In the genomic region with DNA sequence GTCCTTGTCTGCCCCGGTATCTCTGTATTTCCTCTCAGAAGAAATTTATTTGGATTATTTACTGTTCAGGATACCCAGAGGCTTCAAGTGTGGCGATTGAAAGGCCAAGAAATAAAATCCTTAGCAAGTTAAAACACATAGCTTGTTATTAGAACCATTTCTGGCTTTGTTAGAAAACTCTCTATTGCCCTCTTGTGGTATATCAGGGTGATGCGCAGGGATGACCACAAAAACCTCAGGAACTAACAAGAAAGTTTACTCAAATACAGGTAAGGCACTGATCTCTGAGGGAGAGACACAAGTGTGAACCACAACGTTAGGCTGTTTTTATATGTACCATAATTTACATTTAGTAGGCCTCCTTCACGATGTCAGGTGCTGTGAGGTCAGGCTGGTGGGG, we compare ENCODE assay signal across 9 mouse cellular contexts.
A peak's percentile ranks its signal among the peaks of the same experiment; 100 is the strongest.
DNase-seq lines count a peak whose midpoint lies in the region; ATAC-seq and TF ChIP-seq lines count a peak whose summit lies in the region.
"Had no signal": no experiment of that assay in that cellular context is flagged by ENCODE, and none has a peak within 500 bp of the region (broad histone marks: within the 10 kb centered on the region; RNA-seq: fewer than 3 reads in every experiment).

No protein-coding gene starts in this region.

- TF ChIP-seq POLR2A in cerebellum, adult 2 months (IDR thresholded peaks at IDR 0.05; ENCODE audit: borderline replicate concordance, insufficient read depth, low read length): no peak

- no peak overlapping the region for H3K27ac ChIP-seq in kidney, embryonic 14.5 days (ENCODE audit: low read depth, low read length)
- no peak overlapping the region for H3K27ac ChIP-seq in cerebellum, adult 2 months (ENCODE audit: insufficient read depth, low read length)

- H3K4me2 ChIP-seq in kidney, embryonic 14.5 days (replicated peaks; ENCODE audit: low read depth, low read length): no peak overlapping the region

- no peak for ATAC-seq in kidney, embryonic 14.5 days (ENCODE audit: low FRiP score, low TSS enrichment)
- ATAC-seq in G1E (ENCODE audit: extremely low read depth, insufficient number of reproducible peaks, low FRiP score, poor library complexity, severe bottlenecking): no peak

- H3K36me3 ChIP-seq in kidney, embryonic 14.5 days (ENCODE audit: control insufficient read depth, insufficient read depth, low read length): no peaks in the 10 kb centered on the region
- H3K36me3 ChIP-seq in G1E (replicated peaks): no peaks in the 10 kb centered on the region

- WGBS in kidney, embryonic 14.5 days: 7% methylated on average over 5 of the region's 5 CpGs
- WGBS in cerebellum, adult 2 months: 11% methylated on average over 5 of the region's 5 CpGs

- 0 out of 2 replicates have a peak, but pooled peaks have one; percentile 2 for TF ChIP-seq CTCF in G1E (IDR thresholded peaks at IDR 0.05; ENCODE audit: low read depth, low read length)
- TF ChIP-seq CTCF in cerebellum, adult 2 months (IDR thresholded peaks at IDR 0.05; ENCODE audit: borderline replicate concordance, insufficient read depth, low read depth, low read length): peak; percentile 49; the same call in 1 of the 2 replicates

- no peak overlapping the region for H3K4me3 ChIP-seq in kidney, embryonic 14.5 days (ENCODE audit: low read length)
- H3K4me3 ChIP-seq in G1E (ENCODE audit: low read depth, low read length): no peak overlapping the region
- no peak overlapping the region for H3K4me3 ChIP-seq in cerebellum, adult 2 months (replicated peaks; ENCODE audit: insufficient read depth, low read depth, low read length)
- H3K4me3 ChIP-seq: megakaryocyte, embryonic 14.5 days had no signal

- H3K9me3 ChIP-seq in kidney, embryonic 14.5 days (ENCODE audit: control insufficient read depth, low read length): peaks cover 4% of the 10 kb centered on the region
- peaks cover 41% of the 10 kb centered on the region for H3K9me3 ChIP-seq in G1E (replicated peaks)

- H3K9ac ChIP-seq in kidney, embryonic 14.5 days (ENCODE audit: low read depth, low read length): no peak overlapping the region

- H3K4me1 ChIP-seq in kidney, embryonic 14.5 days (ENCODE audit: control insufficient read depth, insufficient read depth, low read length): peaks cover 16% of the 10 kb centered on the region
- H3K4me1 ChIP-seq in G1E (ENCODE audit: insufficient read depth, low read depth, low read length): no peaks in the 10 kb centered on the region
- H3K4me1 ChIP-seq in cerebellum, adult 2 months (ENCODE audit: control insufficient read depth, insufficient read depth, low read length): no peaks in the 10 kb centered on the region

- H3K27me3 ChIP-seq in kidney, embryonic 14.5 days (ENCODE audit: control insufficient read depth, insufficient read depth, low read length): no peaks in the 10 kb centered on the region
- no peaks in the 10 kb centered on the region for H3K27me3 ChIP-seq in G1E (ENCODE audit: insufficient read depth, low read length)
- H3K27me3 ChIP-seq in cerebellum, adult 2 months (ENCODE audit: control insufficient read depth, insufficient read depth, low read length): no peaks in the 10 kb centered on the region
- H3K27me3 ChIP-seq: megakaryocyte, embryonic 14.5 days had no signal

- peak; percentile 67 for DNase-seq in kidney, adult 18-20 months
- DNase-seq in G1E (ENCODE audit: low spot score): no peak
- peak; percentile 54 to 58 for DNase-seq in cerebellum, adult 2 months
- DNase-seq in heart, adult 8-10 months (ENCODE audit: low spot score): peak; percentile 85
- peak; percentile 58 for DNase-seq in layer of hippocampus, adult 8-10 months (ENCODE audit: low spot score in 2 of 2)
- DNase-seq in mesoderm, embryonic 11.5 days (ENCODE audit: low read depth, low spot score): peak; percentile 68
- DNase-seq in thymus, postnatal 14 days: peak; percentile 64
